Mouse (Mus musculus): Measurements from ENCODE around the gene Ntf3.

DNA sequence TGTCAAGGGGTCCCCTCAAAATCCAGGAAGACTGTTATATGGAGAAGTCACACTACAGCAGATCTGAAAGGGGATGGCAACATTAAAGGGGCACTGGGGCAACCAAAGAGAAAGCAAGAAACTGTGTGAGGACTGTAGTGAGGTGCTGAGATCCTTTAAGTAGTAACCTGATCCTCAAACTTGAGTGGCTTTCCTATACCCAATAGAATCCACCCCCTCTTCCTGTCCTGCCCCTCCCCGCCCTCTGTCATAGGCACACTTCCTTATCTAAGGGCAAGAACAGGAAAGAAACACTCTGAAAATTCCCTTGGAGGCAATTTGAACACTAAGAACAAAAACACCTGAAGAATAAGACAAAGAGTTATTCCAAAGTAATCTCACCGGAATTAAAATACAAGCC is 13.6 kb downstream of the Ntf3 start:
- no peak for TF ChIP-seq CTCF (conservative IDR thresholded peaks at IDR 0.05; ENCODE audit: low read length)
- no peak for TF ChIP-seq NANOG (IDR thresholded peaks at IDR 0.05; ENCODE audit: borderline replicate concordance, low read length)
